Mouse (Mus musculus) embryonic facial prominence, embryonic 15.5 days (tissue): Measurements from ENCODE around the gene Fhod1. TPM values are rescaled to one million over a fixed set of nuclear protein-coding genes. Genes with fewer than 3 reads are reported as not detected.
A peak's percentile ranks its signal among the peaks of the same experiment; 100 is the strongest.

Source experiments
- ATAC-seq: fragments of 200-750 bp; cut with Nextera tagmentation; 2 replicates; pipeline ENCODE4 v1.8.0; 2017; ENCODE audit warnings: low read depth, moderate TSS enrichment; ENCODE audit not compliant: insufficient number of reproducible peaks, low FRiP score, low TSS enrichment
- H3K27ac ChIP-seq: fragments of 300-500 bp; sonication (generic); replicated peaks from 2 replicates; pipeline ENCODE4 v1.5.1; 2015; ENCODE audit warnings: mild to moderate bottlenecking, inconsistent platforms
- H3K27me3 ChIP-seq: fragments of 300-500 bp; sonication (generic); 2 replicates; pipeline ENCODE4 v1.6.1; 2015; ENCODE audit warnings: inconsistent platforms
- H3K36me3 ChIP-seq: fragments of 300-500 bp; sonication (generic); 2 replicates; pipeline ENCODE4 v1.6.1; 2015; ENCODE audit warnings: mild to moderate bottlenecking, inconsistent platforms
- H3K4me1 ChIP-seq: fragments of 300-500 bp; sonication (generic); 2 replicates; pipeline ENCODE4 v1.6.1; 2015; ENCODE audit warnings: inconsistent platforms
- H3K4me2 ChIP-seq: fragments of 300-500 bp; sonication (generic); replicated peaks from 2 replicates; pipeline ENCODE4 v1.6.1; 2015; ENCODE audit warnings: mild to moderate bottlenecking, inconsistent platforms
- H3K4me3 ChIP-seq: fragments of 300-500 bp; sonication (generic); replicated peaks from 2 replicates; pipeline ENCODE4 v1.5.1; 2015; ENCODE audit warnings: mild to moderate bottlenecking, inconsistent platforms
- H3K9ac ChIP-seq: fragments of 300-500 bp; sonication (generic); 2 replicates; pipeline ENCODE4 v1.6.1; 2015; ENCODE audit warnings: inconsistent platforms
- H3K9me3 ChIP-seq: fragments of 300-500 bp; sonication (generic); replicated peaks from 2 replicates; pipeline ENCODE4 v1.6.1; 2016; ENCODE audit warnings: inconsistent platforms
- WGBS: fragments of 180-500 bp; shearing (Covaris S2); methylation state at CpG from one replicate; pipeline ENCODE4 v1.1.7; 2015; 5-methylcytosine and 5-hydroxymethylcytosine counted together
- polyA plus RNA-seq: library from polyadenylated mRNA; unstranded; fragments of >200 nt; fragmentation: Nextera tagmentation; extraction: Ambion mirVana; gene quantifications from 2 replicates; pipeline ENCODE4 v1.2.1, GENCODE M21; 2015

Fhod1 gene
- polyA plus RNA-seq, 1 experiment from 2014 or later, result 2.6 TPM

DNA sequence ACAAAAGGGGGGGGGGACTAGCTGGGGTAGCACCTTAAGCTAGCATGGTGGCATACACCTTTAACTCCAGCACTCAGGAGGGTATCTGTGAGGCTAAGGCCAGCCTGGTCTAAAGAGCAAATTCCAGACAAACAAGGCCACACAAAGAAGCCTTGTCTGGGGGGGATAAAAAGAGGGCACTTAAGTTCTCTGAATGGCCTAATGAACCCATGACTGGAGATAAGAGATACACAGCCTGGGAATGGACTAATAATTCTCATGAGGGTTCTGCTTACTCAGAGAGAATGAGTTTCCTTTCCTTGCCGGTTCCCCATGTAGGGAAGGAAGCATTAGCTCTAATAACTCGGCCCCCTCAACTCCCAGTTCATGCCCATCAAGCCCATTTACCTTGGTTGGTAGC is 15.2 kb downstream of the Fhod1 start:
- Histone ChIP-seq H3K4me3 (no peak overlapping the region), H3K4me2 (no peak overlapping the region), H3K4me1 (peaks cover under 1% of the 10 kb centered on the region), H3K27me3 (no peaks in the 10 kb centered on the region), H3K36me3 (peaks cover 87% of the 10 kb centered on the region), H3K27ac (no peak overlapping the region), H3K9ac (no peak overlapping the region), H3K9me3 (no peaks in the 10 kb centered on the region)
- ATAC-seq, result no peak
- 62% methylated on average over 2 of the region's 2 CpGs for WGBS

DNA sequence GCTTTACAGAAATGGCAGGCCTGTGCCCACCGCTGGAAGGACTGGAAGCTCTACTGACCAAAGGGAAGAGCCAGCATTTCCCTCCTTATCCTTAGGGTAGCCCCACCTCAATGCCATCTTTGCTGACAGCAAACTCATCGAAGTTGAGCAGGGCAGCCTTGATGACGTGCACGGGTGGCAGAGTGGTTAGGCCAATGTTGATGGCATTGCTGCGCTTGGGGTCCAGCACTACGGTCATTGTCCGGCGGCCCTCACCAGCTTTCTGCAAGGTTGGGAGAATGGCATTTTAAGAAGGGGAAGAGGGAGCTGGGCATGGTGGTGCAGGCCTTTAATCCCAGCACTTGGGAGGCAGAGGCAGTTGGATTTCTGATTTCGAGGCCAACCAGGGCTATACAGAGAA is 15.8 kb downstream of the Fhod1 start:
- Histone ChIP-seq H3K36me3 (peaks cover 85% of the 10 kb centered on the region), H3K9ac (no peak overlapping the region), H3K4me2 (no peak overlapping the region), H3K4me3 (no peak overlapping the region), H3K27ac (no peak overlapping the region), H3K27me3 (no peaks in the 10 kb centered on the region), H3K9me3 (no peaks in the 10 kb centered on the region), H3K4me1 (peaks cover 7% of the 10 kb centered on the region)
- no peak for ATAC-seq
- WGBS, result 93% methylated on average over 9 of the region's 9 CpGs

DNA sequence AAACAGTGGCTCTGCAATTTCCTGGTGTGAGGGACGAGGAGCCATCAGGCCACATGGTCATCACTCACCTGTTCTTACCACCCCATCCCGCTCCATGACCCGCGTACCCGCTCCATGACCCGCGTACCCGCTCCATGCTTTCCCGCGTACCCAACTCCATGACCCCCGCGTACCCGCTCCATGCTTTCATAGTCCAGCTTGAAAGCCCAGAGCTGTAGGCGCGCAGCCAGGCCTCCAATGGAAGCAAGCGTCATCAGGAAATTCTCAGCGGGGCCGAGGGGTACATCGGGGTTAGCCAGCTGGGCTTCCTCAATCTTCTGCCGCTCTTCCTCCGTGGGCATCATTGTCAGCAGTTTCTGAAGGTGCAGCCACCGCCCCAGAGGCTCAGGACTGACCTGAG is 16.3 kb downstream of the Fhod1 start:
- Histone ChIP-seq H3K9ac (no peak overlapping the region), H3K27ac (no peak overlapping the region), H3K4me2 (no peak overlapping the region), H3K27me3 (no peaks in the 10 kb centered on the region), H3K4me1 (peaks cover 8% of the 10 kb centered on the region), H3K9me3 (no peaks in the 10 kb centered on the region), H3K4me3 (no peak overlapping the region), H3K36me3 (peaks cover 80% of the 10 kb centered on the region)
- no peak for ATAC-seq
- 94% methylated on average over 22 of the region's 22 CpGs for WGBS

- H3K27ac ChIP-seq, result no peak overlapping the region
- no peak overlapping the region for H3K4me2 ChIP-seq
- no peaks in the 10 kb centered on the region for H3K9me3 ChIP-seq
- no peak overlapping the region for H3K9ac ChIP-seq
- 91% methylated on average over 12 of the region's 12 CpGs for WGBS
- H3K27me3 ChIP-seq, result no peaks in the 10 kb centered on the region
- H3K4me3 ChIP-seq, result no peak overlapping the region
- H3K4me1 ChIP-seq, result peaks cover 11% of the 10 kb centered on the region
- H3K36me3 ChIP-seq, result peaks cover 69% of the 10 kb centered on the region
- ATAC-seq, result no peak
These were observed 17.4 kb downstream of the Fhod1 start for GRCm38 (mm10) chr8:105330325-105330724.

DNA sequence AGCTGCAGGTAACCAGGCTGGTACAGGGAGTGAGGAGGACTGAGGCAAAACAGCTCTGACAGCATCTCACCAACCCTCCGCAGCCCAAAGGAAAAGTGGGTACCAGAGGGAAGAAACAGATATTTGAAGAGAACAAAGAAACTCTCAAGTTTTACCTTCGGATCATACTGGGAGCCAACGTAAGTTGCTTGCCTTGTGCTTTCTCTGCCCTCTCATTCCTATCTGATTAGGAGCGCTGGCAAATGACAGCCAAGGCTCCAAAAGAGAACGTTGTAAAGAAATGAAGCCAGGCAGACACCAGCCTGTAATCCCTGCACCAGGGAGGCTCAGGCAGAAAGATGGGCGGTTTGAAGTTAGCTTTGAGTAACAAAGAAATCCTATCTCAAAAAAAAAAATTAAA is 20.8 kb downstream of the Fhod1 start:
- peak overlapping the region; percentile 91 for H3K4me3 ChIP-seq
- H3K4me2 ChIP-seq, result peak overlapping the region; percentile 80
- WGBS, result 29% methylated on average over 6 of the region's 6 CpGs
- no peaks in the 10 kb centered on the region for H3K9me3 ChIP-seq
- ATAC-seq, result no peak
- peak overlapping the region; percentile 76 for H3K9ac ChIP-seq
- no peaks in the 10 kb centered on the region for H3K27me3 ChIP-seq
- H3K36me3 ChIP-seq, result peaks cover 50% of the 10 kb centered on the region
- H3K4me1 ChIP-seq, result peaks cover 18% of the 10 kb centered on the region
- peak overlapping the region; percentile 94 for H3K27ac ChIP-seq

- ATAC-seq, result peak; percentile 89
- Histone ChIP-seq H3K27me3 (no peaks in the 10 kb centered on the region), H3K9ac (peak within 1 kb of the TSS; percentile 93), H3K4me3 (peak within 1 kb of the TSS; percentile 91), H3K27ac (peak within 1 kb of the TSS; percentile 94), H3K36me3 (peaks cover 43% of the 10 kb centered on the region), H3K9me3 (no peaks in the 10 kb centered on the region), H3K4me1 (peaks cover 18% of the 10 kb centered on the region), H3K4me2 (peak within 1 kb of the TSS; percentile 80)
- WGBS, result under 1% methylated on average over 36 of the region's 36 CpGs
These were observed 21.5 kb downstream of the Fhod1 start, which contains the start of the genes Lrrc29 and Tmem208 for GRCm38 (mm10) chr8:105326141-105326672. Gene Lrrc29 (minus strand): TSS chr8:105326278. Gene Tmem208 (plus strand): TSS chr8:105326354.

DNA sequence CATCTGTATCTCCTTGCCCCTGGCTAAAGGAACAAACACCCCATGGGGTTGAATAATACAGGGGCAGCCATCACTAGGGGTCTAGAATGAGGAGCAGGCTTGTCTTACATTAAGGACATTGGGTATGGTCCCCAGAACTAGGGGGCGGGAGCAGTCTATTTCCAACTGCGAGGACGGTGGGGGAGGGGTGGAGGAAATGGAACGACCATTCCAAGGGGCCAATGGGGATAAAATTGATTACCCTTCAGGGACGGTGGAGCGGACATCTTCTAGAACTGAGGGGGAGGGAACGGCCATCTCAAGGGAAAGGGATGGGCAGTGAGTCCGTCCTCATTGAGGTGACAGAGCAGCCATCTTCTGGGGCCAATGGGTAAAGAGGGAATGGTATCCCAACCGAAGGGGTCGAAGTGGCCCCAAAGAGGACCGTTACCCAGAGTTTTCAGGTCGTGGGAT is 22.1 kb downstream of the Fhod1 start:
- H3K9me3 ChIP-seq, result no peaks in the 10 kb centered on the region
- peak overlapping the region; percentile 91 for H3K4me3 ChIP-seq
- no peaks in the 10 kb centered on the region for H3K27me3 ChIP-seq
- peaks cover 37% of the 10 kb centered on the region for H3K36me3 ChIP-seq
- H3K27ac ChIP-seq, result peak overlapping the region; percentile 94
- peak overlapping the region; percentile 80 for H3K4me2 ChIP-seq
- 1% methylated on average over 12 of the region's 12 CpGs for WGBS
- no peak; the same call in 1 of the 2 replicates for ATAC-seq
- H3K4me1 ChIP-seq, result peaks cover 18% of the 10 kb centered on the region
- peak overlapping the region; percentile 93 for H3K9ac ChIP-seq

GRCm38 (mm10) chr8:105323183-105323582 is 24.6 kb downstream of the Fhod1 start:
- Histone ChIP-seq H3K9ac (no peak overlapping the region), H3K27me3 (no peaks in the 10 kb centered on the region), H3K4me2 (no peak overlapping the region), H3K4me1 (peaks cover 18% of the 10 kb centered on the region), H3K27ac (no peak overlapping the region), H3K36me3 (peaks cover 29% of the 10 kb centered on the region), H3K4me3 (no peak overlapping the region), H3K9me3 (no peaks in the 10 kb centered on the region)
- no peak for ATAC-seq
- WGBS, result 93% methylated on average over 4 of the region's 4 CpGs

DNA sequence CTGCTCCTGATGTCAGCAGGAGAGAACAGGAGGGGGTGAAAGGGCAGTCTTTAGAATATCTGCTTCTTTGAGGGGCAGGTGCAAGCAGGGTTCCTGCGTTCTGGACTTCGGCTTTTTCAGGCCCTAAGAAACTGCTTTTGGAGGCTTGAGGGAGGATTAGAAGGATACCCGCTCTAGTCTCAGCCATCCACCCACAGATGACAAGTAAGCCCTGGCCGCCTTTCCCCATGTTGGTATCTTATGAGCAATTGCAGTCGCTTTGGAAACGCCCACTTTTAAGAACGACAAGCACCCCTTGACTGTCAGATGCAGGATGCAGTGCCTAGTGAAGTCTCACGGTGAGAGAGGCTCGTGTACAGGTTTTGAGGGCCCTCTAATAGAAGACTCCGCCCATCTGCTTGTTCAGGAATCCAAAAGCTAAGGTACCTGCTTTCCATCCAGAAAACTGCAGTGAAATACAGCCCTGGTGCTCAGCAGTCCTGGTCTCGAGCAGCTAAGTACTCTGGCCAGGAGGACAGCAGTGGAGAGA is 29.0 kb downstream of the Fhod1 start:
- no peak for ATAC-seq
- H3K36me3 ChIP-seq, result peaks cover 50% of the 10 kb centered on the region
- no peak overlapping the region for H3K9ac ChIP-seq
- no peaks in the 10 kb centered on the region for H3K27me3 ChIP-seq
- H3K9me3 ChIP-seq, result no peaks in the 10 kb centered on the region
- 84% methylated on average over 11 of the region's 11 CpGs for WGBS
- no peak overlapping the region for H3K27ac ChIP-seq
- H3K4me2 ChIP-seq, result no peak overlapping the region
- H3K4me3 ChIP-seq, result no peak overlapping the region
- H3K4me1 ChIP-seq, result no peaks in the 10 kb centered on the region

DNA sequence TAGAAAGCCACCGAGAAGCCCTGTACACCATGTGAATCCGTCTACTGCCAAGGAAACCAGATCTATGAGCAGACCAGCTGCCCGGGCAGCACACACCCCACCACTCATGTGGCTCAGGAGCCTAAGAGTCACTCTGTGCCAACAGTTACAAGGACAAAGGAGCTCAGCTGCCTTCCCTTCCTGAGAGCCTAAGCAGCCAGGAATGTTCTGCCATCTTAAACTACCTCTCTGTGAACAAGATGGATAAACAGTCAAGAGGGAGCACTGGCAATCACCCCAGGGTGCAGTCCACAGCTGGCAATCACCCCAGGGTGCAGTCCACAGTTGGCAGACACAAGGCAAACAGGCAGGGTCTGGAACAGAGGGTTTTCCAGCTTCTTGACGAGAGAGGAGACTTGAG is 29.8 kb downstream of the Fhod1 start:
- peaks cover 54% of the 10 kb centered on the region for H3K36me3 ChIP-seq
- WGBS, result 79% methylated on average over 4 of the region's 4 CpGs

GRCm38 (mm10) chr8:105315073-105315769 is 32.5 kb downstream of the Fhod1 start:
- WGBS, result 83% methylated on average over 18 of the region's 18 CpGs
- ATAC-seq, result 0 out of 2 replicates have a peak, but pooled peaks have one; percentile 17
- Histone ChIP-seq H3K27ac (no peak overlapping the region), H3K9ac (no peak overlapping the region), H3K36me3 (peaks cover 74% of the 10 kb centered on the region), H3K9me3 (no peaks in the 10 kb centered on the region), H3K4me3 (no peak overlapping the region), H3K4me2 (no peak overlapping the region), H3K27me3 (no peaks in the 10 kb centered on the region), H3K4me1 (no peaks in the 10 kb centered on the region)

More for the DNA sequence above, 29.8 kb downstream of the Fhod1 start:
- Histone ChIP-seq H3K9ac (no peak overlapping the region), H3K4me3 (no peak overlapping the region), H3K9me3 (no peaks in the 10 kb centered on the region), H3K27ac (no peak overlapping the region), H3K4me1 (no peaks in the 10 kb centered on the region), H3K27me3 (no peaks in the 10 kb centered on the region), H3K4me2 (no peak overlapping the region)
- ATAC-seq, result no peak
